Mouse (Mus musculus): ENCODE data around the gene Ahcyl2. TPM values are rescaled to one million over a fixed set of nuclear protein-coding genes. Genes with fewer than 3 reads are reported as not detected.

Gene Ahcyl2
- polyA plus RNA-seq, 1 experiment from 2014 or later: 33.9 TPM

- no peak overlapping the region for H3K27ac ChIP-seq (ENCODE audit: low read length)
- H3K4me1 ChIP-seq (ENCODE audit: control insufficient read depth, insufficient read depth, low read length): no peaks in the 10 kb centered on the region
- no peak for ATAC-seq (ENCODE audit: insufficient number of reproducible peaks, insufficient read depth, low FRiP score, low read depth)
- H3K9me3 ChIP-seq (ENCODE audit: control insufficient read depth, low read depth, low read length): no peaks in the 10 kb centered on the region
- no peak overlapping the region for H3K4me2 ChIP-seq (replicated peaks; ENCODE audit: low read depth, low read length)
- no peaks in the 10 kb centered on the region for H3K36me3 ChIP-seq (ENCODE audit: control insufficient read depth, insufficient read depth, low read length)
- no peaks in the 10 kb centered on the region for H3K27me3 ChIP-seq (ENCODE audit: control insufficient read depth, insufficient read depth, low read length)
- 79% methylated on average over 4 of the region's 4 CpGs for WGBS
- H3K4me3 ChIP-seq (ENCODE audit: low read depth, low read length): no peak overlapping the region
- H3K9ac ChIP-seq (replicated peaks; ENCODE audit: low read depth, low read length): no peak overlapping the region
Observed at GRCm38 (mm10) chr6:29776542-29777237, 8.9 kb downstream of the Ahcyl2 start.

- no peak overlapping the region for H3K9ac ChIP-seq (replicated peaks; ENCODE audit: low read depth, low read length)
- H3K36me3 ChIP-seq (ENCODE audit: control insufficient read depth, insufficient read depth, low read length): no peaks in the 10 kb centered on the region
- no peak for ATAC-seq (ENCODE audit: insufficient number of reproducible peaks, insufficient read depth, low FRiP score, low read depth)
- H3K9me3 ChIP-seq (ENCODE audit: control insufficient read depth, low read depth, low read length): no peaks in the 10 kb centered on the region
- no peak overlapping the region for H3K4me3 ChIP-seq (ENCODE audit: low read depth, low read length)
- 85% methylated on average over 3 of the region's 3 CpGs for WGBS
- no peaks in the 10 kb centered on the region for H3K4me1 ChIP-seq (ENCODE audit: control insufficient read depth, insufficient read depth, low read length)
- H3K4me2 ChIP-seq (replicated peaks; ENCODE audit: low read depth, low read length): no peak overlapping the region
- no peak overlapping the region for H3K27ac ChIP-seq (ENCODE audit: low read length)
- no peaks in the 10 kb centered on the region for H3K27me3 ChIP-seq (ENCODE audit: control insufficient read depth, insufficient read depth, low read length)
Observed at GRCm38 (mm10) chr6:29777238-29777555, 9.4 kb downstream of the Ahcyl2 start.

- no peak for ATAC-seq (ENCODE audit: insufficient number of reproducible peaks, insufficient read depth, low FRiP score, low read depth)
- no peaks in the 10 kb centered on the region for H3K4me1 ChIP-seq (ENCODE audit: control insufficient read depth, insufficient read depth, low read length)
- H3K27me3 ChIP-seq (ENCODE audit: control insufficient read depth, insufficient read depth, low read length): no peaks in the 10 kb centered on the region
- no peak overlapping the region for H3K4me2 ChIP-seq (replicated peaks; ENCODE audit: low read depth, low read length)
- H3K9ac ChIP-seq (replicated peaks; ENCODE audit: low read depth, low read length): no peak overlapping the region
- no peaks in the 10 kb centered on the region for H3K36me3 ChIP-seq (ENCODE audit: control insufficient read depth, insufficient read depth, low read length)
- H3K9me3 ChIP-seq (ENCODE audit: control insufficient read depth, low read depth, low read length): no peaks in the 10 kb centered on the region
- H3K4me3 ChIP-seq (ENCODE audit: low read depth, low read length): no peak overlapping the region
- no peak overlapping the region for H3K27ac ChIP-seq (ENCODE audit: low read length)
Observed at GRCm38 (mm10) chr6:29780082-29780481, 12.3 kb downstream of the Ahcyl2 start.

GRCm38 (mm10) chr6:29780571-29780970, 12.8 kb downstream of the Ahcyl2 start:
- no peaks in the 10 kb centered on the region for H3K36me3 ChIP-seq (ENCODE audit: control insufficient read depth, insufficient read depth, low read length)
- no peak overlapping the region for H3K4me3 ChIP-seq (ENCODE audit: low read depth, low read length)
- no peak overlapping the region for H3K27ac ChIP-seq (ENCODE audit: low read length)
- no peak overlapping the region for H3K4me2 ChIP-seq (replicated peaks; ENCODE audit: low read depth, low read length)
- H3K9ac ChIP-seq (replicated peaks; ENCODE audit: low read depth, low read length): no peak overlapping the region
- H3K4me1 ChIP-seq (ENCODE audit: control insufficient read depth, insufficient read depth, low read length): no peaks in the 10 kb centered on the region
- ATAC-seq (ENCODE audit: insufficient number of reproducible peaks, insufficient read depth, low FRiP score, low read depth): no peak
- H3K27me3 ChIP-seq (ENCODE audit: control insufficient read depth, insufficient read depth, low read length): no peaks in the 10 kb centered on the region
- whole genome bisulfite sequencing: 94% methylated on average over 2 of the region's 2 CpGs
- no peaks in the 10 kb centered on the region for H3K9me3 ChIP-seq (ENCODE audit: control insufficient read depth, low read depth, low read length)

- no peak overlapping the region for H3K4me2 ChIP-seq (replicated peaks; ENCODE audit: low read depth, low read length)
- no peaks in the 10 kb centered on the region for H3K4me1 ChIP-seq (ENCODE audit: control insufficient read depth, insufficient read depth, low read length)
- H3K36me3 ChIP-seq (ENCODE audit: control insufficient read depth, insufficient read depth, low read length): no peaks in the 10 kb centered on the region
- ATAC-seq (ENCODE audit: insufficient number of reproducible peaks, insufficient read depth, low FRiP score, low read depth): no peak
- no peak overlapping the region for H3K27ac ChIP-seq (ENCODE audit: low read length)
- 63% methylated on average over 1 of the region's 1 CpGs for WGBS
- no peak overlapping the region for H3K9ac ChIP-seq (replicated peaks; ENCODE audit: low read depth, low read length)
- no peaks in the 10 kb centered on the region for H3K27me3 ChIP-seq (ENCODE audit: control insufficient read depth, insufficient read depth, low read length)
- no peak overlapping the region for H3K4me3 ChIP-seq (ENCODE audit: low read depth, low read length)
- H3K9me3 ChIP-seq (ENCODE audit: control insufficient read depth, low read depth, low read length): no peaks in the 10 kb centered on the region
Observed at GRCm38 (mm10) chr6:29782239-29782638, 14.4 kb downstream of the Ahcyl2 start.

- H3K9ac ChIP-seq (replicated peaks; ENCODE audit: low read depth, low read length): no peak overlapping the region
- no peaks in the 10 kb centered on the region for H3K4me1 ChIP-seq (ENCODE audit: control insufficient read depth, insufficient read depth, low read length)
- 86% methylated on average over 6 of the region's 6 CpGs for WGBS
- no peaks in the 10 kb centered on the region for H3K27me3 ChIP-seq (ENCODE audit: control insufficient read depth, insufficient read depth, low read length)
- no peaks in the 10 kb centered on the region for H3K9me3 ChIP-seq (ENCODE audit: control insufficient read depth, low read depth, low read length)
- no peaks in the 10 kb centered on the region for H3K36me3 ChIP-seq (ENCODE audit: control insufficient read depth, insufficient read depth, low read length)
- no peak for ATAC-seq (ENCODE audit: insufficient number of reproducible peaks, insufficient read depth, low FRiP score, low read depth)
- H3K27ac ChIP-seq (ENCODE audit: low read length): no peak overlapping the region
- H3K4me2 ChIP-seq (replicated peaks; ENCODE audit: low read depth, low read length): no peak overlapping the region
- no peak overlapping the region for H3K4me3 ChIP-seq (ENCODE audit: low read depth, low read length)
Observed at GRCm38 (mm10) chr6:29783960-29784359, 16.1 kb downstream of the Ahcyl2 start.

- Histone ChIP-seq H3K27ac (ENCODE audit: low read length) (no peak overlapping the region), H3K36me3 (ENCODE audit: control insufficient read depth, insufficient read depth, low read length) (no peaks in the 10 kb centered on the region), H3K4me1 (ENCODE audit: control insufficient read depth, insufficient read depth, low read length) (no peaks in the 10 kb centered on the region), H3K4me2 (replicated peaks; ENCODE audit: low read depth, low read length) (no peak overlapping the region), H3K27me3 (ENCODE audit: control insufficient read depth, insufficient read depth, low read length) (no peaks in the 10 kb centered on the region), H3K9me3 (ENCODE audit: control insufficient read depth, low read depth, low read length) (no peaks in the 10 kb centered on the region), H3K9ac (replicated peaks; ENCODE audit: low read depth, low read length) (no peak overlapping the region), H3K4me3 (ENCODE audit: low read depth, low read length) (no peak overlapping the region)
- no peak for ATAC-seq (ENCODE audit: insufficient number of reproducible peaks, insufficient read depth, low FRiP score, low read depth)
- 86% methylated on average over 3 of the region's 3 CpGs for whole genome bisulfite sequencing
Observed at GRCm38 (mm10) chr6:29784413-29785021, 16.7 kb downstream of the Ahcyl2 start.

GRCm38 (mm10) chr6:29785759-29786158, 17.9 kb downstream of the Ahcyl2 start:
- no peak overlapping the region for H3K9ac ChIP-seq (replicated peaks; ENCODE audit: low read depth, low read length)
- no peaks in the 10 kb centered on the region for H3K4me1 ChIP-seq (ENCODE audit: control insufficient read depth, insufficient read depth, low read length)
- no peaks in the 10 kb centered on the region for H3K36me3 ChIP-seq (ENCODE audit: control insufficient read depth, insufficient read depth, low read length)
- 82% methylated on average over 5 of the region's 5 CpGs for WGBS
- no peak for ATAC-seq (ENCODE audit: insufficient number of reproducible peaks, insufficient read depth, low FRiP score, low read depth)
- H3K27ac ChIP-seq (ENCODE audit: low read length): no peak overlapping the region
- no peak overlapping the region for H3K4me3 ChIP-seq (ENCODE audit: low read depth, low read length)
- H3K27me3 ChIP-seq (ENCODE audit: control insufficient read depth, insufficient read depth, low read length): no peaks in the 10 kb centered on the region
- H3K4me2 ChIP-seq (replicated peaks; ENCODE audit: low read depth, low read length): no peak overlapping the region
- H3K9me3 ChIP-seq (ENCODE audit: control insufficient read depth, low read depth, low read length): no peaks in the 10 kb centered on the region

Measured in stomach, embryonic 14.5 days (tissue).